Mouse (Mus musculus): Measurements from ENCODE around the gene Vnn3. TPM values are rescaled to one million over a fixed set of nuclear protein-coding genes. Genes with fewer than 3 reads are reported as not detected.

Gene Vnn3
- under 1 TPM in 3 of 4 experiments, not detected in 1; 0.17 to 0.36 (median 0.35) TPM for total RNA-seq (2022)

DNA sequence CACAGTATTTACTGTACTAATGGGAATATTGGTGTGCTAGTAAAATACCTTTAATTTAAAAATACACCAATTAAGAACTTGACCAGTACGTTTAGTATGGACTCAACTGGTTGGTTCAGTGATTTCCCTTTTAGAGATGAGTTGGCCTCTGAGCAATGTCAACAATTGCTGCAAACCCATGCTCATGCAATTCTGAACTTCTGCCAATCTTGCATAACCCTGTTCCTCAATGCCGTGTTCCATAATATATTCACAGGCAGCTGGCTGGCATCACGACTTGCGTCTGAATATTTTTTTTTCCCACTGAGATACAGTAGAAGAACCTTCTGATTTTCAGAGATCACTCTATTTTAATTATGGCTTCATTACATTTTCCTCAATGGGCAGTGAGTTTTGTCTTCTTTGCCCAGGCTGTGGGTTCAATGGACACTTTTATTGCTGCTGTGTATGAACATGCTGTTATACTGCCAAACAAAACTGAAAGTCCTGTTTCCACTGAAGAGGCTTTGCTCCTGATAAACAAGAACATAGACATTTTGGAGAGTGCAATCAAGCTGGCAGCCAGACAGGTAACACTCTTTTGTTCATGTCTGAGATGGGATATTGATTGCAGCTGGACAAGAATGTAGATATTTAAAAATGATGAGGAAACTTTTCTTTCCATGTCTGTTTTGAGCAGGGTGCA is at the start of gene Vnn3:
TSS of gene Vnn3 (plus strand) at position 235 of the 685 bp plus-strand sequence.
- no peak for DNase-seq (ENCODE audit: low spot score in 2 of 2)

DNA sequence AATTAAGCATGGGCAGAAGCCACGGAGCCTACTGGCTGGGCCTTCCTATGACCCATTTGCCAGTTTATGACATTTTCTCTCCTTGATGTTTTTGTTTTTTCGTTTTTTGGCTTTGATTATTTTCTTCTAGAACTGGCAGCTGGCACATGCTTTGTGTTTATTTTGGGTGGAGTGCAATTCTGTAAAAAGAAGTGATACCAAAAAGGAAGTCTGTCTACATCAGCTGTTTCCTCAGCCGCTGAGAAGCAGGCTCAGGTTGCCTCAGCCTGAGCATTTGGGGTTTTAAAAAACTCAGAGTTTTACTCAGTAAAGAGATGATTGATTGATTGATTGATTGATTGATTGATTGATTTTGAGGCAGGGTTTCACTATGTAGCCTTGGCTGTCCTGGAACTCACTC is 48.4 kb upstream of the Vnn3 start:
- DNase-seq (ENCODE audit: low spot score in 2 of 2): no peak

DNA sequence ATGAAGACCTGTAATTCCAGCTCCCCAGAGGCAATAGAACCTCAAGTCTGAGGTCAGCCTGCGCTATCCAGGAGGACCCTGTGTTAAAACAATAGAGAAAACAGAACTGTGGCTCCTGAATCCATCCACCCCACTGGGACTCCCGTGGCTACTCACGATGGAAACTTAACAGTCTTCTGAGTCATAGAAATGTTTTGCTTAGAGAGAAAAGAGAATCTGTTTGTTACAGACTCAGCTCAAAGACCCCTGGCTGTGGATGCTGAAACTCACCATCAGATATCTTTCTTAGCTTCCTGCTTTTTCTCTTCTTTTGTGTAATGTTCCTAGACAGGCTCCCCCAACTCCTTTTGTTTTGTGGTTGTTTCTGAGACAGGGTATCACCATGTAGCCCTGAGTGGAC is 46.6 kb upstream of the Vnn3 start:
- no peak for DNase-seq (ENCODE audit: low spot score in 2 of 2)

DNA sequence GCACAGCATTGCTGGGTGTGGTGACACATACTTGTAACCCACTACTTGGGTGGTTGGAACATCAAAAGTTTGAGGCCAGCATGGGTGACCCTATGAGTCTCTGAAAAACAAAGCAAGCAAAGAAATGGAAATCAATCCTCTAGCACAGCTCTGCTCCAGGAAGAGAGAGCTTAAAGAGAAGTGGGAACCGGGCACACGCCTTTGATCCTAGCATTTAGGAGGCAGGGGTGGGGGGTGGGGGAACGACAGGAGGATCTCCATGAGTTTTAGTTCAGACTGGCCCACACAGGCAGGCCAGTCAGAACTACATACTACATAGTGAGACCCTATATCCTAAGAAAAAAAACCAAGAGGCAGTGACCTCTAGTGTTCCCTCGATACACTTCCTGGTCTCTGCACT is 45.1 kb upstream of the Vnn3 start:
- no peak for DNase-seq (ENCODE audit: low spot score in 2 of 2)

DNA sequence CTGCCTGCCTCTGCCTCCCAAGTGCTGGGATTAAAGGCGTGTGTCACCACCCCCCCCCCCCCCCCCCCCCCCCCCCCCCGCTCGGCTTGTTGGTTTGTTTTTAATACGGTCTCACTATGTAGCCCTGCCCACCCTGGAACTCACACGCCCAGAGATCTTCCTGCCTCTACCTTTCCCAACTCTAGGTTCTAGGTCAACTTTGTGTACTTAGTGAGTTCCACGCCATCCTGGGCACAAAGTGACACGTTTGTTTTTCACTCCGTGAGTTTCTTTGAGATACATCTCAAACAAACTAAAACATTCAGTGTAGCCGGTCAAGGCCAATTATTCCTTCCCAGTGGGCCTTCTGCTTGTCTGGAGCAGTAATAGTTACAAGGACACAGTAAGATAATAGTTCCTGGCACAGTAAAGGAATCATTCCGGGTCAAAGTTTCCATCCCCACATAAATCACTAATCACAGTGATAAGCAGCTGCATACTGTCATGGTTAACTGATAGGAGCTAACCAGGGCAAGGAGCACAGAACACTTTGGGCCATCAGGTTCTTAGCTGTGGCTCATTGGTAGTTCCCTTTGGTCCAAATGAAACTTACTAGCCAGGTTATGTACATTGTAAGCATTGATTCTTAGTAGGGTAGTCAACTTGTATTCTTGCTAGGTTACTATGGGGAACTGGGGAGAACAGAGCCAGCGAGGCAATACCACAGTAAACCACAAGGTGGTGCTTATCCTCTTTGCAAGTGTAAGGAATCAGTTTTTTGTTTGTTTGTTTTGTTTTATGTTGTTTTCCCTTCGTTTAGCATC is 39.4 kb upstream of the Vnn3 start:
- DNase-seq (ENCODE audit: low spot score in 2 of 2): peak in 1 of 2 experiments; percentile 60

DNA sequence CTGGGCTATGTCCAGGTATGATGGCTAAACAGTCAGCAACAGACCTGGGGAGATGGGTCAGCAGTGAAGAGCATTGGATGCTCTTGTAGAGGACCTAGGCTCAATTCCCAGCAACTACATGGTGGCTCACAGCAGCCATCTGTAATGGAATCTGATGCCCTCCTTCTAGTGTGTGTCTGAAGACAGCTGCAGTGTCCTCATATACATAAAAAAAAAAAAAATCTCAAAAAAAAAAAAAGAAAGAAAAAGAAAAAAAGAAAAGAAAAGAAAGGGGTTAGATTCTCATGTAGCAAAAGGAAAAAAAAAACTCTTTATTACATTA is 38.9 kb upstream of the Vnn3 start:
- DNase-seq (ENCODE audit: low spot score in 2 of 2): no peak

DNA sequence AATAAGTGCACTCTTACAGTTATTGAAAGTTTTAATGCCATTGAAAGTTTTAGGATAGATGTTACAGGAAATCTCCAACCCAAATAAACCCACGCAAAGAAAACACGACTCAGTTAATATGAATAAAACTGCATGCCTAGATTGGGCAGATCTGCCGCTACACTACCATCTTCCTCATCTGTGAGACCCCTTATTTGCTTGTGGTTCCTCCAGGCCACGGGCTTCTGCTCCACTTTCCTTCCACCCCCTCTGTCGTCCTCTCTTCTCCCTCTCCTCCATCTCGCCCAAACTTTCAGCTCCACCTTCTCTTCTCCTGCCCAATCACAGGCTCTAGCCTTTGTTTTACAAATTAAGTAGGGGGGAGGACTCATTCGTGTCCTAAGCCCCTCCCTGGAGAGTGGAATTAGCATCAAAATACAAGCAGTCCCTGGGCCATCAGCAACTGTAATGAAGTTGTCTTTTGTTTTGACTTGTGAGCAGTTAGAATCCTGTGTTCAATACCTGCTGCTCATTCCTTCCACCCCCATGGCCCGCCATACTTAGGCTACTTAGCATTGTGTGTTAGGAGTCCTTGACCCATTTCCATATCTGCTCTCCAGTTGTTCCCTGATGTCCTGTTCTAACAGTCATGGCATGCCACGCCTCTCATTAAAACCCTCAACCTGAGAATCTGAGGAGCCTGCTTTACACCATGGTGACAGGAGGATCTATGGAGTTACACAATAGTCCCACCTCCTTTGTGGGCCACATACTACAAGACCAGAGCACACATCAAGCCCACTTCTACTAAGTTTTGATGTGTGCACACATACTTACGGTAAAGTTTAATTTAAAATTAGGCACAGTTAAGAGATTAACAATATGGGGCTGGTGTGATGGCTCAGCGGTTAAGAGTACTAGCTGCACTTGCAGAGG is 38.2 kb upstream of the Vnn3 start:
- DNase-seq (ENCODE audit: low spot score in 2 of 2): no peak

DNA sequence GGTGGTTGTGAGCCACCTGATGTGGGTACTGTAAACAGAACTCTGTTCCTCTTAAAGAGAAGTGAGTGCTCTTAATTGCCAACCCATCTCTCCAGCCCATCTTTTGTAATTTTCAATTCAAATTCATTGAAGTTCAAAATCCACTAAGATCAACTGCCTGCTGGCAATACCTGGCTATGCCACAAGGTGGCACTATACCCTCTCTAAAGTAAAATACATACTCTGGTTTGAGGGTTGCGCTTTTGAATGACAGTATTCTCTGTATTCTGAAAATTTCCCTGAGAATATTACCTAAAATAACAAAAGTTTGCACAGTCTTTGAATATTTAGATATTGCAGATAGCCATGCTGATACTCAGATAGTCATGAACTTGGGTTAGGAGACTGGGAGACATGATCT is 36.1 kb upstream of the Vnn3 start:
- DNase-seq (ENCODE audit: low spot score in 2 of 2): peak; percentile 34 to 80

DNA sequence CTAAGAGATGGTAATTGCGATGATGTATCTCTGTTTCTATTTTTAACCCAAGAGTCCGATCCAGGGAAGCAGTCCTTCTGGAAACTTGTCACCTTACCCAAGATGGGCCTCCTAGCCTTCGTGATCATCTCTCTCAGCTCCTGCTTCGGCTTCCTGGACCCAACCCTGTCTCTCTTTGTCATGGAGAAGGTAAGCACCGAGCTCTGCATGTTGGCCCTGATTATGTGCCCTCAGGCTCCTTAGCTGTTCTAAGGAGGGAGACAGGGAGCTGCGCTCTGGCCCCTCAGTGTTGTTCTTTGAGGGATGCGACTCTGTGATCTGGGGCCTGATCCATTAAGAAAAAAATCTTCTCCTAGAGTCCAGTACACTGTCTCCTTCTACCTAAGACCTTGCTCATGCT is 35.0 kb upstream of the Vnn3 start:
- no peak for DNase-seq (ENCODE audit: low spot score in 2 of 2)

DNA sequence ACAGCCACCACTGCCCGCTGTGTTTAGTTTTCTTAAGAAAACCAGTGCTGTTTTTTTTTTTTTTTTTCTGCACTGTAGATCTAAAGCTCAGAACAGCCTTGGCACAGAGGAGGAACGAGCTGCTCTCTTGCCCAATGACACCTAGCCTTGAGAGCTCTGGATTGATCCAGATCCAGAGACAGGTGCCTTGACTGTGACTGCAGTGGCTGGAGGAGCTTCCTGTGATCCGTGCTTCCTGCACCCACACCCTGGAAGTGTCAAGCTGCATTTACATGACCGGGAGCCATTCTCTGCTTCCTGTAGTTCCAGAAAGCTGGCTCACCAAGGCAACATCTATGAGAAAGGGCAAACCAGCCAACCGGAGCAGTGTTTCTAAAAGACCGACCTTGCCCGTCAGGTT is 24.7 kb upstream of the Vnn3 start:
- DNase-seq (ENCODE audit: low spot score in 2 of 2): no peak

DNA sequence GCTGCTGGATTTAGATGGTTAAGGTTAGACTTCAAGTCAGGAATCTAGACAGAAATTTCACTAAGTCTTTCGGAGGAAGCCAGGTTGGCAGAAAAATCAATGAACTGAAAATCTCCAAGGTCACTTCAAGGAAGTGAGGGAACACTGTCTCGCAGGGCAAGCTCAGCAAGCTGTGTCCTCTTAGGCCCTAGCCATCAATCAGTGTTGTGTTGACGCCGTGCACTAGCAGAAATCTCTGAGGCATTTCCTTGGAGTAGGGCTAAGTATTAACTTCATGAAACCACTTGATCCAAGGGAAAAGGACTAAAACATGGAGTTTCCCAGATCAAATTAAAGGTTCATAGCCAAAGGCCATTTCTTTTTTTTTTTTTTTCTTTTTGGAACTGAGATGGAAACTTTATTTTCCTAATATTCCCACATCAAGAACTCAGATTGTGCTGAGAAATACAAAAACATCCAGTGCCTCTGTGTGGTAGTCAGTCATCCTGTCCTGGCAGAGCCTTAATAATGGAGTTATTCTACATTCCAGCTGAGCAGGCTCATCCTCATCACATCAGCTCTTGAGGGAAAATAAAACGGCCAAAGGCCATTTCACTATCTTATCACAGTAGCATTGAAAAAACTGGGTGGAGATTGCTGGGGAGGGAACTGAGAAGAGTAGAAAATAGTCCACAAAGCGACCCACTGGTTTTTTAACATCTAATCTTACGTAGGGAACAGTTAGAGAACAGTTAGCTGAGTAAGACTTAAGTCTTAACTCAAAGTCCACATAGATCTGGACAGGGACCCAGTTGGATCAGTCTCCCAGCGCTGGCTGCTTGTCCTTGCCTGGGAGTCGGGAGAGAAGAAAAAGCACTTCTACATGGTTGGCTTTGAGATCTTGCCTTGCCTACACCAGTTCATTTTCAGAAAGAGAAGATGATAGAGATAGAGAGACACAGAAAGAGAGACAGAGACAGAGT is 15.0 kb upstream of the Vnn3 start:
- DNase-seq (ENCODE audit: low spot score in 2 of 2): no peak

DNA sequence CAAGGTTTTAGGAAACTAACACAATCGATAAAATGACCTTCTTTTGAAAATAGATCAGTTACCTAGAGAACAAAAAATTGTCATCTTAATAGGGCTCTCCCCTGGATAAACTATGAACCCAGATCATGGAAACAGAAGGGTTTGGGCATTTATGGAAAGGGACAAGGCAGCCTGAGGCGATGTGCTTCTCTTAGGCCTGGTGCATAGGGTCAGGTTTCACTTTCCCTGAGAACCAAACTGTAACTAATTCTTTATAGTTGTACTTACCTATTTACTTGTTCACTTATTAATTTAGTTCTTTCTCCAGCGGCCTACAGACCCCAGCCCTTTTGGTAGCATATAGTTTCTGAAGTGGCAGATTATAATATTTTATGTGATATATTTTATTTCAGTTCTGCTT is 14.1 kb upstream of the Vnn3 start:
- DNase-seq (ENCODE audit: low spot score in 2 of 2): no peak

DNA sequence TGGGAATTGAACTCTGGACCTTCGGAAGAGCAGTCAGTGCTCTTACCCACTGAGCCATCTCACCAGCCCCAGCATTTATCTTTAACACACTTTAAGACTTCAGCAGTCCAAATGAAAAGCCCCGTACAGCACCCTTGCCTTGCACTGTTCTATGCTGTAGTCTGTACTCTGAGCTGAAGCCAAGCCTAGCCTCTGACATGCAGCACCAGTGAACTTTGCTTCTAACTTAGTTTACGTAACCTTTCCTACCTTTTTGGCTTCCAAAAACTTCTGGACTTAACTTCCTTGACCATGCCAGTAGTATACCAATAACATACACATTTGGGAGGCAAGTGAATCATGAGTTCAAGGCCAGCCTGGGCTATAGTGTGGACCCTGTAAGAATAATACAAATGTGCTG is 12.4 kb upstream of the Vnn3 start:
- no peak for DNase-seq (ENCODE audit: low spot score in 2 of 2)

DNA sequence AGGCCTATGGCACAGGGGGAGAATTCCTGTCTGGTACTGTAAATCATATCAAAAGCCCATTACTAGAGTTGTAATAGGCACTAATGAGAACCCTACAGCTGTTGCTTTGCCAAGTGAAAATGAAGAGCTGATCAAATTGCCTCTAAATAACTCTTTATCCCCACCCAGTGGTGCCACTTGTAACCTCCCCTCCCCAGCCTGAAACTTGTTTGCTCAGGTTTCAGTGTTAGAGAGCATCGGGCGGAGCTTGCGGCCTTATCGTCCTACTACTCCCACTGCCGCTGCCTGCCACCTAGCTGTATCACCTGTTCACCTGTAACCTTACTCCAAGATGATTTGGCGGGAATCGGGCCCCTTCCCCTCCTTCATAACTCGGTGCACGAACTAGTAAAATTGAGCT is 11.9 kb upstream of the Vnn3 start:
- no peak for DNase-seq (ENCODE audit: low spot score in 2 of 2)

DNA sequence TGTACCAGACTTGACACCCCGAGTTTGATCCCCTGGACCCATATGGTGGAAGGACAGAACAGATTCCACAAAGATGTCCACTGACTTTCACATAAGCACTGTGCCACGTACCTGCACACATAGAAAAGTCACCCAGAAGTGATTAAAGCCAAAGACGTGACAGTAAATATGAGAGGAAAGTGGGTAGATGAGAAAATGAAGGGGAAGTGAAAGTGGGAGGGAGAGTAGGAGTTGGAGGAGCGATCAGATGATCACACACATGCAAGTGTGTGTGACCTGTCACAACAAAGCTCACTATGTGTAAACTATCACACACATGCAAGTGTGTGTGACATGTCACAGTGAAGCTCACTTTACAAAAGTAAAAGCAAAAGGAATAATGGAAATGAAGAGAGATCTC is 10.8 kb upstream of the Vnn3 start:
- DNase-seq (ENCODE audit: low spot score in 2 of 2): no peak

DNA sequence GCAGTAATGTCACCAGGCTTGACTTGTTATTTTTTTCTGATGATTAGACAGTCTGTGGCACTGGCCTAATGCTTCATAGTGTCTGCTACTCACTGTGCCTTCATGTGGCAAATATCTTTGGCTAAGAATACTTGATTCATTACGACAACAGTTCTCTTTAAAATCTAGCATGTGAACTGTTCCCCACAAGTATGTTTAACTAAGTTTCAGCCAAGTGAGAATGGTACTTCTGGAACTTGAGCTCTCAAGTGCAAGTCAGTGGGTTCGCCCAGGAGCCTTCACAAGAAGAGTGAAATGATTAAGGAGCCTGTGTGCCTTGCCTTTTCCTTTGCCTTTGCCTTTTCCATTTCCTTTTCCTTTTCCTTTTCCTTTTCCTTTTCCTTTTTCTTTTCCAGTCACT is 834 bp downstream of the Vnn3 start:
- DNase-seq (ENCODE audit: low spot score in 2 of 2): no peak

DNA sequence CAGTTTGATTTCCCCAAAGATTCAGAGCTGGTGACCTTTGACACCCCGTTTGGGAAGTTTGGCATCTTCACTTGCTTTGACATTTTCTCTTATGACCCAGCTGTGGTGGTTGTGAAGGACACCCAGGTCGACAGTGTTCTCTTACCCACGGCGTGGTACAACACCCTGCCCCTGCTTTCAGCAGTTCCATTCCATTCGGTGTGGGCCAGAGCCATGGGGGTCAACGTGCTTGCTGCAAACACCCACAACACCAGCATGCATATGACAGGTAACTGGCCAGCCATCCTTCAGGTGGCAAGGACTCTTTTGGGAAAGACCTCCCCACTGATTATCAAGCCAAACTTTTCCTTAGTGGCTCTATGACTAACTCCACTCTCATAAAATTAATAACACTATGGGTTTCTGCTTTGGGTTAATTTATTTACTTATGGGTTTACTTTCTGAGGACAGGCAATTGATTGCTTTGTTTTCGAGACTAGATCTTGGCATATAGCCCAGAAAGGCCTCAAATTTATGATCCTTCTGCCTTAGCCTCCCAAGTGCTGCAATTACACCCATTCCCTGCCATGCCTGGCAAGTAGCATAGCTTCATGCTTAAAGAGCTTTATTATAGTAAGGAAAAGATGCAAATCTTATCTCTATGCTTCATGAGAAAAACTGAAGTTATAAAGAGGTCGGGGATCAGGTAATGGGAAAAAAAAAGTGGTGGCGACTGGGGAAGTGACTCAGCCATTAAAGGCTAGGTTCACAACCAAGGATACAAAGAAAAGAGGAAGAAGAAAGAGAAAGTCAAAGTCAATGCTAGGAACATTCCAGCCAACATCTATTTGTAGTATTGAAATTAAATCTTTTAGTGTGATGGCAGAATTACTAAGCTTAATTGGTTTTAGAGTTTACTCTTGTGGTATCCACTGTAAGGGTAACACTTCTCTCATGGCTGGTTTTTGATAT is 13.4 kb downstream of the Vnn3 start:
- no peak for DNase-seq (ENCODE audit: low spot score in 2 of 2)

DNA sequence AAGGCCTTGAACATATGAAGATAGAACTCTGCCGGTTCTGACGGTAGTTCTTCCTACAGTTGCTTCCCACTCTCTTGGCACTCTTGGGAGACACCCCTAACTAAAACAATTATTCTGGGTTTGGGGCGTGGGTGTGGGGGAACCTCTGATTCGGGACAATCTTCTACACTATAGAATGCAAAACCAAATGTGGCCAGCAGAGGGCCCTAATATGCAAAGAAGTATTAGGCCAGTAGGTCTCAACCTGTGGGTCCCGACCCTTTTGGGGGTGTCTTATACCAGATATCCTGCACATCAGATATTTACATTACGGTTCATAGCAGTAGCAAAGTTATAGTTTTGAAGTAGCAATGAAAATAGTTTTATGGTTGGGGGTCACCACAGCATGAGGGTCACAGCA is 29.4 kb downstream of the Vnn3 start:
- DNase-seq (ENCODE audit: low spot score in 2 of 2): no peak

DNA sequence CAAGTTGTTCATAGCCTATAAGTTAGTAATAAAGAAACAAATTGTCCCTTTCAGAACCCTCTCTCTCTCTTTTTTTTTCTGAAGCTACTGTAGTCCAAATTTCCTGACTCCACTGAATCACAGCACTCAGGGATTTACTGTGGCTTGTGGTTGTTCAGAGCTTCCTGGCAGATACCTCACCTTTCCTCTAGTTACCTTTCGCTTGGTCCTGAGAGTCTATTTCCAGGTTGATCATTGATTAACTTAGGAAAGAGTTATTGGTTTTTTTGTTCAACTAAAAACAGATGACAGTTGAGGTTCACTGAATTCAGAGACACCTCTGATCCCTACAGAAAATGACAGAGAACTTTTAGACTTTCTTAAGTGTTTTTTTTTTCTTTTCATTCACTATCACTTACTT is 33.6 kb downstream of the Vnn3 start:
- no peak for DNase-seq (ENCODE audit: low spot score in 2 of 2)

DNA sequence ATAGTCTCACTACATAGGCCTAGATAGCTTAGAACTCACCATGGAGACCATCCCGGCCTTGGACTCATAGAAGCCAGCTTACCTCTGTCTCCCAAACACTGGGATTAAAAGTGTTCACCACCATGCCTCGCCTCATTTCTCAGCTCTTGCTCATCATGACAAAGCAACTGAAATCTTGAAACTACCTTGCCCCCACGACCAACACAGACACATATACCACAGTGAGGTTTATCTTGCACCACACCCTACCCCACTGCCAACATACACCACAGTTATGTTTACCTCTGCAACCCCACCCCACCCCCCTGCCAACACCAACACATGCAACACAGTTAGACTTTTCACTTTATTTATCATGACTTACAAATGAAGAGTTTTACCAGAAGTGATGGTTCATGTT is 34.8 kb downstream of the Vnn3 start:
- DNase-seq (ENCODE audit: low spot score in 2 of 2): no peak
